Comparison of ENCODE assay signal across 7 mouse cellular contexts in the genomic region with DNA sequence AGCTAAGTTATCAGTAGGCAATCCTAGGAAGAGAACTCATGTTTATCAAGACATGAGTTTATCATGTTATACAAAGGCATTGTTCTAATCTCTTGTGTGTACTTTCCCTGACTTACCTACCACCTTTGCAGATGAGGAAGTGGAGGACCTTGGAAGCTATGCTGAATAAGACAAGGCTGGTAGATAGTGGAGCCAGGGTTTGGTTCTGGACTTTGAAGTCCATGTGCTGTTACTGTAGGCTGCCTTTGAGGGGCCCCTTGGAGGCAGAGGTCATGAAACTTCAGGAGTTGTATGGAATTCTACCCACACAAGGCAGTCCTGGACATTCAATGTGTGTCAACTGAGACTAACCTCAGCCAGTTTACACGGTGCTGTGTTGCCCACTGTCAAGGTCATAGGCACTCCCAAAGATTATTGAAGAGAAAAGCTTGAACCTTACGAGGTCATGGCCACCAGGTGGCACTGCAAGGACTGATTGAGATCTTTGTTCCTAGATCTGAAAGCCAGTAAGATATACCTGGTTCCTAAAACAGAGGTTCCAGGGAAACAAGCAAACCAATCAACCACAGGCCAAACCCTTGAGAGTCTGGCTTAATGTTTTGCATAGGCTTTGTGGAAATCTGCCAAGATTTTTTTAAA.
DNase-seq lines count a peak whose midpoint lies in the region; ATAC-seq and TF ChIP-seq lines count a peak whose summit lies in the region.

No protein-coding gene starts in this region.

- no peak overlapping the region for H3K4me2 ChIP-seq in intestine, embryonic 16.5 days (ENCODE audit: low read depth, low read length)
- no peak overlapping the region for H3K4me2 ChIP-seq in liver, embryonic 14.5 days (ENCODE audit: low read depth)

- H3K9me3 ChIP-seq in intestine, embryonic 16.5 days (ENCODE audit: control insufficient read depth, low read length): no peaks in the 10 kb centered on the region; the same call in 1 of the 2 replicates
- H3K9me3 ChIP-seq in liver, embryonic 14.5 days (ENCODE audit: control insufficient read depth, low read length): no peaks in the 10 kb centered on the region

- peak; percentile 82 for TF ChIP-seq CTCF in liver, embryonic 14.5 days (IDR thresholded peaks at IDR 0.05; ENCODE audit: low read depth)

- no peak for TF ChIP-seq EP300 in liver, embryonic 14.5 days (IDR thresholded peaks at IDR 0.05; ENCODE audit: low read depth)

- H3K4me3 ChIP-seq in intestine, embryonic 16.5 days (ENCODE audit: low read length): no peak overlapping the region
- H3K4me3 ChIP-seq in liver, embryonic 14.5 days (ENCODE audit: insufficient read depth in 1 of 2, low read depth in 2 of 2, low read length in 2 of 2): no peak overlapping the region

- ATAC-seq in erythroid progenitor cell, adult 5-6 weeks (replicated peaks; ENCODE audit: low FRiP score, poor library complexity, severe bottlenecking): peak; percentile 61; the same call in 1 of the 2 replicates
- ATAC-seq in intestine, embryonic 16.5 days: peak; percentile 96
- no peak for ATAC-seq in liver, embryonic 14.5 days (ENCODE audit: insufficient read depth)

- no peak overlapping the region for H3K9ac ChIP-seq in intestine, embryonic 16.5 days (ENCODE audit: low read depth, low read length)
- no peak overlapping the region for H3K9ac ChIP-seq in liver, embryonic 14.5 days (replicated peaks)

- H3K27me3 ChIP-seq in intestine, embryonic 16.5 days (replicated peaks; ENCODE audit: control insufficient read depth, insufficient read depth, low read length): no peaks in the 10 kb centered on the region
- H3K27me3 ChIP-seq in liver, embryonic 14.5 days (ENCODE audit: control insufficient read depth, insufficient read depth, low read length): no peaks in the 10 kb centered on the region

- no peaks in the 10 kb centered on the region for H3K4me1 ChIP-seq in intestine, embryonic 16.5 days (ENCODE audit: control insufficient read depth, insufficient read depth, low read length)
- peaks cover 0 to 2% of the 10 kb centered on the region in 2 experiments; a peak in 1 of 4 replicates for H3K4me1 ChIP-seq in liver, embryonic 14.5 days (replicated peaks; ENCODE audit: control insufficient read depth in 2 of 2, insufficient read depth in 2 of 2, low read length in 1 of 2)

- 13% methylated on average over 2 of the region's 2 CpGs for WGBS in intestine, embryonic 16.5 days
- WGBS in liver, embryonic 14.5 days (ENCODE audit: insufficient replicate concordance): 13% methylated on average over 2 of the region's 2 CpGs

- peak; percentile 82 for DNase-seq in A20 (ENCODE audit: low read depth, low spot score)
- peak; percentile 78 for DNase-seq in CD4-positive helper T cell, adult 2 months (ENCODE audit: low read depth, low spot score)
- DNase-seq in c-Kit-negative CD71-positive TER-119-positive erythroid progenitor cells, embryonic 14.5 days (ENCODE audit: low read depth, low spot score): peak; percentile 57
- peak; percentile 41 to 51 (median 49) for DNase-seq in liver, embryonic 14.5 days (ENCODE audit: low read depth in 3 of 3, low spot score in 3 of 3)
- DNase-seq in right cerebral cortex, postnatal 36 days (ENCODE audit: low spot score in 2 of 2): peak; percentile 44 to 53

- H3K36me3 ChIP-seq in intestine, embryonic 16.5 days (ENCODE audit: control insufficient read depth, insufficient read depth, low read length): no peaks in the 10 kb centered on the region
- H3K36me3 ChIP-seq in liver, embryonic 14.5 days (replicated peaks; ENCODE audit: control insufficient read depth, insufficient read depth, low read depth): no peaks in the 10 kb centered on the region

- H3K27ac ChIP-seq in intestine, embryonic 16.5 days (ENCODE audit: low read length): peak overlapping the region; percentile 78
- H3K27ac ChIP-seq in liver, embryonic 14.5 days: no peak overlapping the region
